Mouse (Mus musculus) CD8-positive naive resting alpha-beta T cell, adult 2 months (primary cell): Measurements from ENCODE around the gene Akap14.
A peak's percentile ranks its signal among the peaks of the same experiment; 100 is the strongest.
"Not testable (repeated sequence)": the region's sequence is repeated elsewhere in the genome, so short reads cannot be mapped to it uniquely, and the experiment has no call there.

Experiments
- DNase-seq, 2 experiments: peaks; one replicate each; pipeline ENCODE4 v3.0.0; 2022; ENCODE audit warnings: low read depth in 2 of 2, low spot score in 2 of 2

The Akap14 gene

GRCm38 (mm10) chrX:37168742-37169141 is at the start of gene Akap14:
Gene Akap14, minus strand, starts transcription at chrX:37168842.
- DNase-seq: no peak

GRCm38 (mm10) chrX:37210941-37211340 is 42.3 kb upstream of the Akap14 start, which contains the start of gene Gm9:
Gene Gm9, minus strand, starts transcription at chrX:37211041.
- DNase-seq: no peak

- no peak for DNase-seq
Measured at GRCm38 (mm10) chrX:37198676-37199075, 30.0 kb upstream of the Akap14 start.

GRCm38 (mm10) chrX:37191744-37192379 is 23.2 kb upstream of the Akap14 start:
- DNase-seq: no peak

- DNase-seq: peak; percentile 63 to 71
Measured at GRCm38 (mm10) chrX:37191105-37191743, 22.6 kb upstream of the Akap14 start, which contains the start of the genes Ndufa1 and Rnf113a1. Gene Ndufa1, minus strand, starts transcription at chrX:37191163. Gene Rnf113a1, plus strand, starts transcription at chrX:37191245.

- no peak for DNase-seq
Measured at GRCm38 (mm10) chrX:37190755-37191104, 22.1 kb upstream of the Akap14 start.

GRCm38 (mm10) chrX:37184401-37184800 is 15.8 kb upstream of the Akap14 start:
- DNase-seq: not testable (repeated sequence)

GRCm38 (mm10) chrX:37167085-37167484 is 1.6 kb downstream of the Akap14 start:
- DNase-seq: peak in 1 of 2 experiments; percentile 40

GRCm38 (mm10) chrX:37163115-37163514 is 5.5 kb downstream of the Akap14 start:
- no peak for DNase-seq

GRCm38 (mm10) chrX:37161169-37161568 is 7.5 kb downstream of the Akap14 start:
- DNase-seq: no peak

GRCm38 (mm10) chrX:37157839-37158238 is 10.8 kb downstream of the Akap14 start:
- peak in 1 of 2 experiments; percentile 23 for DNase-seq

GRCm38 (mm10) chrX:37144954-37145353 is 23.7 kb downstream of the Akap14 start:
- peak; percentile 7 to 16 for DNase-seq

GRCm38 (mm10) chrX:37144498-37144897 is 24.1 kb downstream of the Akap14 start:
- DNase-seq: not testable (repeated sequence)

GRCm38 (mm10) chrX:37141732-37142131 is 26.9 kb downstream of the Akap14 start:
- peak; percentile 23 to 41 for DNase-seq

GRCm38 (mm10) chrX:37126671-37127358 is 41.8 kb downstream of the Akap14 start, which contains the start of gene Nkap:
Gene Nkap, plus strand, starts transcription at chrX:37126795.
- peak; percentile 65 to 71 for DNase-seq

GRCm38 (mm10) chrX:37125511-37125910 is 43.1 kb downstream of the Akap14 start:
- no peak for DNase-seq

GRCm38 (mm10) chrX:37120212-37120611 is 48.4 kb downstream of the Akap14 start:
- DNase-seq: no peak

GRCm38 (mm10) chrX:37119585-37119984 is 49.1 kb downstream of the Akap14 start:
- no peak for DNase-seq

GRCm38 (mm10) chrX:37117085-37117484 is 51.6 kb downstream of the Akap14 start:
- no peak for DNase-seq

- no peak for DNase-seq
Measured at GRCm38 (mm10) chrX:37110881-37111193, 57.8 kb downstream of the Akap14 start.

- DNase-seq: peak; percentile 85
Measured at GRCm38 (mm10) chrX:37110193-37110880, 58.3 kb downstream of the Akap14 start, which contains the start of gene Upf3b. Gene Upf3b, minus strand, starts transcription at chrX:37110322.
